Mouse (Mus musculus) right cerebral cortex, adult 18-20 months (tissue): ENCODE data around the gene Aspscr1.
"Not testable (repeated sequence)": the region's sequence is repeated elsewhere in the genome, so short reads cannot be mapped to it uniquely, and the experiment has no call there.

Experiments
- DNase-seq: peaks from one replicate; pipeline ENCODE4 v3.0.0; 2022; ENCODE audit warnings: mixed read lengths

Gene Aspscr1

GRCm38 (mm10) chr11:120715131-120715530, 42.4 kb downstream of the Aspscr1 start:
- DNase-seq, result no peak

DNA sequence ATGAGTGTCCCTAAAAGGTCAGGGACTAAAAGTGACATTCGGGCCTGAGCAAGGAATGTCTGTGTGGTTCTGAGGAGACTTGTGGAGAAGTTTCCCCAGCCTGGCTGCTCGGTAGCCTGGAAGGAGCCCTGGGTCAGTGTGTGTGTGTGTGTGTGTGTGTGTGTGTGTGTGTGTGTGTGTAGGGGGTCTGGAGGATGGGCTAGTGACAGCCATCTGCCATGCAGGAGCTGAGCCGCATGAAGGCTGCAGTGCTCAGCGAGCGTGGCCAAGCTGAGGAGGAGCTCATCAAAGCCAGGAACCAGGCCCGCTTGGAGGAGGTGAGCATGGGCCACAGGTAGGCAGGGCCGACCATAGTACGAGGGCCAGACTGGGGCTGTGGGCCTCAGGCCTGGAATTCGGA, 46.5 kb downstream of the Aspscr1 start:
- no peak for DNase-seq

- DNase-seq, result no peak
Measured at GRCm38 (mm10) chr11:120719841-120720376, 47.1 kb downstream of the Aspscr1 start.

DNA sequence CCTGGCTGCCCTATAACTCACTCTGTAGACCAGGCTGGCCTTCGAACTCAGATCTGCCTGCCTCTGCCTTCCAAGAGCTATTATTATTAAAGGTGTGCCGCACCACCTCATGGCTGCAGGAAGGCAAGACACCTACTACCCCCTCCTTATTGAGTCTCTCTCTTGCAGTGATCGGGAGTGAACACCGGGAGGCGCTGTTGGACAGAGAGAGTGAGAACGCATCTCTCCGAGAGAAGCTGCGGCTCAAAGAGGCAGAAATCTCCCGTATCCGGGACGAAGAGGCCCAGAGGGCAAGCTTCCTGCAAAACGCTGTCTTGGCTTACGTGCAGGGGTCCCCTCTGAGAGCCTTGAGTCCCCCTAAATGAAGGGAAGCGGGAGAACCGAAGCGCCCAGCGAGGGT, 47.7 kb downstream of the Aspscr1 start:
- DNase-seq, result peak; percentile 90

DNA sequence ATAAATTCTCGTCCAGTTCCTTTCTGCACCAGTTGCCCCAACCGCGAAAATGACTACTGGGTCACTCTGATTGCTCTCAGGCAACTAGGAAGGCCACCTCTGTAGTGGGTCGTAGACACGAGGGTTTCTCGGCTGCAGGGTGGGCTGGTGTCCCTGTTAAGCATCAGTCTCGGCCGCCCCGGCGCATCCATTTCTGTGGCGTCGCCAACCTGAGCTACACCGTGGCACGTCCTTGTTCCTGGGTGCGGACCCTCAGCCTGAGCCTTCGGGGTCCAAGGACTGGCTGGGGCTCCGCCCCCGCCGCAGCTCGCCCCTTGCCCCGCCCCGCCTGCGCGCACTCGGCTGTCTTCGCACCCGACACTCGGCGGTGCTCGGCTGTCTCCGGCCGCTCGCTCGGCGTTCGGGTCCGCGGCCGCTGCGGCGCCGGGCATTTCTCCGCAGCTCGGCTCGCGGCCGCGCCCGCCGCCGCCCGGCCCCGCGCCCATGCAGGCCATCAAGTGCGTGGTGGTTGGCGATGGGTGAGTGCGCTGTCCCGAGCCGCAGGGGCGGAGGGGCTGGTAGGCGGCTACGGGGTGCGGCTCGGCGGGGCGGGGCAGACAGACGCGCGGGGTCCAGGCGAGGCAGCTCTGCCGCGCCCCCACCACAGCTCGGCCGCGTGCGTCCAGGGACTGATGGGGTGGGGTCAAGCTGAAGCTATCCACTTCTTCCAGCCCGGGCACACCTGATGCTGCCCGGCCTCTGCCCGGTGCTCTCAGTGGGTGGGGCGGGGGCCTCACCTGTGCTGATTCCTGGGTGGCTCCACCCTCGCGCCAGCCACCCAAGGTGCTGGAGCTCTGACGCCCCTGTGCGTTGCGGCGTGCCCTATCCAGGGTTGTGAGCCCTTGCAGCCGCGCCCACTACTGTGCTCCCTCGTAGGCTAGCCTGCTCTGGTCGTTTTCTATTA, 48.6 kb downstream of the Aspscr1 start, which contains the start of gene Rac3:
TSS of gene Rac3 (plus strand) at position 347 of the 943 bp plus-strand sequence.
- DNase-seq, result peak; percentile 63

DNA sequence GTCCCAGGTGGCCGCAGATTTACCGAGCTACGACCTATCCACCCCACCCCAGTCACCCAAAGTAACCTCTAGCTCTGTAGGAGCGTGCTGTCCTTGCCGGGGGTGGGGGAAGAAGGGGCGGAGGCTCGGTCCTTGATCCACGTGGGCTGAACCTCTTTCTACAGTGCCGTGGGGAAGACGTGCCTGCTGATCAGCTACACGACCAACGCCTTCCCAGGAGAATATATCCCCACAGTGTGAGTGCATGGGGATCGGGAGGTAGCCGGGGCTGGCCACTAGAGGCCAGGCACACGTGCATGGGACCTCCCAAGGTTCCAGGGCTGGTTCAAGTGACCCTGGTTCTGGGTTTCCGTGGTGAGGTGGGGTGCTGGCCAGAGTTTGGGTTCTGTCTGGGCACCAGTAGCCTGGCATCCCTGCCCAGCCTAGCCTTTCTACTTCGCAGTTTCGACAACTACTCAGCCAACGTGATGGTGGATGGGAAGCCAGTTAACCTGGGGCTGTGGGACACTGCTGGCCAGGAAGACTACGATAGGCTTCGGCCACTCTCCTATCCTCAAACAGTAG, 49.4 kb downstream of the Aspscr1 start:
- no peak for DNase-seq

GRCm38 (mm10) chr11:120722761-120723382, 50.1 kb downstream of the Aspscr1 start:
- no peak for DNase-seq

- no peak for DNase-seq
Measured at GRCm38 (mm10) chr11:120723509-120723908, 50.7 kb downstream of the Aspscr1 start.

DNA sequence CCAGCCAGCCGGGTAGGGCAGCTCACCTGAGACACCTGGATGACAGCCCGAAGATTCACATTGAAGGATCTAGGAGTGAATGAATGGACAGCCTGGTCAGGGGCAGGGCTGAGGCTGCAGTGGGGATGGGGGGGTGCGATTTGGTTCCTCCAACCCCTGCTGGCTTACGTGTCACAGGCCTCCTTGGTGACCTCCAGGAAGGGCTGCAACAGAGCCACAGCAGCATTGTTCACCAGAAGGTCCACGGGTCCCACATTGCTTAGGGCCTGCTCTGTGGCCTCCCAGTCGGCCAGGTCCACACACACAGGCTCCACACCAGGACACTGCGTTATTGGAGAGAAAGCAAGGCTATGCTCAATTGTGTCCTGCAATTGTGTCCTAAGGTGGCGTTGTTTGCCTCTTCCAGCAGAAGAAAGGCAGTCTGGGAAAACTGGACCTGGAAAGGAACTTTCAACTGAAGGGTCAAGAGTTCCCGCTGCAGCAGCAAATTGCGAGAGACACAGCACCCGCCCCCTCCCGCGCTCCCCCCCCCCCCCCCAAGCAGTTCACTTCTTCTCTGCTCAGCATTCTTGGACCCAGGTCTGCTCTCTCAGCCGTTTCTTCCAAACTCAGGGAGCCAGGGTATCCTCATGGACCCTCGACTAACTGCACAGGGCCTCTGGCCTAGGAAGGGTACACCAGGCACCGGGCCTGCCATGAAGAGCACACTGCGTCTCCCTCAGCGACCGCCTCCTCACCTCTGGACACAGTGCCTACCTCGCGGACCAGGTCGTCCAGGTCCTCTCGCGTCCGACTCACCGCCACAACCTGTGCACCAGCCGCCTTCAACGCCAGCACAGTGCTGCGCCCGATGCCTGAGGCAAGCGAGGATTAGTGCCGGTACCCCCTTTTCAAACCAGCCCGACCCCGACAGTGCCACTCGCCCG, 53.7 kb downstream of the Aspscr1 start:
- no peak for DNase-seq

- DNase-seq, result peak; percentile 72
Measured at GRCm38 (mm10) chr11:120727169-120727527, 54.4 kb downstream of the Aspscr1 start, which contains the start of gene Dcxr. Gene Dcxr, minus strand, starts transcription at chr11:120727281.

DNA sequence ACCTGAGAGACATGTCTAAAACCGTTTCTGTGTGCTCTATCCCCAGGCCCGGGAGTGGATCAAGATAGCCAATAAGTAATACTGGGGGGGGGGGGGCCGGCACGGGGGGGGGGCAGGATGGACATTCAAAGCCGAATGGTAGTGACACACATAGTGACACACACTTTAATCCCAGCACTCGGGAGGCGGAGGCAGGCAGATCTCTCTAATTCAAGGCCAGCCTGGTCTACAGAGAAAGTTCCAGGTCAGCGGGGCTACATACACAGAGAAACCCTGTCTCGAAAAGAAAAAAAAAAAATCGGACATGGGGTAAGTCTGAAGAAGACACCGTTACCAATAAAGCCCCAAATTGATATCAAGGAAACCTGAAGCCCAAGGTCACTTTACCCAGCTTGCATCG, 54.8 kb downstream of the Aspscr1 start:
- no peak for DNase-seq

DNA sequence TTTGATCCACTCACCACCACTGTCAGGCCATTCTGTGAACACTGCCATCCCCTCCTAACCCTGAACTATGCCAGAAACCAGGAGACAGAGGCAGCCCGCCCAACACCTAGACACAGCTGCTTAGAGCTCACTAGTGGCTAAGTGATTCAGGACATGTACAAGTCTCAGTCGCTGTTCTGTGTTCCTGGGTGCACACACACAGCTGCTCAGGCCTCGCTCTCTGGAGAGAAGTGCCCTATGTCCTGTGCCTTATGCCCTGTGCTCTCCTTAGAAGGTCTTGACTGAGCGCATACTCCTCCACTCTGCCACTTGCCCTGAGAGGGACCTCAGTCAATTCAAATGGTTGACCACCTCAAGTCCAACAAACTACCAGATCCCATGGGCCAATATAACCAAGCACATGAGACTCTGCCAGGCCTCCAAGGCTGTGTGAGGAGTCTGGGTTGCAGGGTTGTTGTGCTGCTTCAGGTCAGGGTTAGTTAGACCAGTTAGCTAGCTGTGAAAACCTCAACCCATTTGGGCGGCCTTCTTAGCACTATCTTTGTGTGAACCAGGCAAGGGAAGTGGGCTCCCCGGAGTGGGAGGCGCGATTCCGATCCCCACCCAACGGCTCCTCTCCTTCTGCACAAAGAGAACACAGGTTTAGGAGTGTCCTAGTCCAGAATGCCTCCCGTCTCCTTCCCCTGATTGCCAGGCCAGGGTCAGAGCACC, 55.9 kb downstream of the Aspscr1 start:
- DNase-seq, result no peak

DNA sequence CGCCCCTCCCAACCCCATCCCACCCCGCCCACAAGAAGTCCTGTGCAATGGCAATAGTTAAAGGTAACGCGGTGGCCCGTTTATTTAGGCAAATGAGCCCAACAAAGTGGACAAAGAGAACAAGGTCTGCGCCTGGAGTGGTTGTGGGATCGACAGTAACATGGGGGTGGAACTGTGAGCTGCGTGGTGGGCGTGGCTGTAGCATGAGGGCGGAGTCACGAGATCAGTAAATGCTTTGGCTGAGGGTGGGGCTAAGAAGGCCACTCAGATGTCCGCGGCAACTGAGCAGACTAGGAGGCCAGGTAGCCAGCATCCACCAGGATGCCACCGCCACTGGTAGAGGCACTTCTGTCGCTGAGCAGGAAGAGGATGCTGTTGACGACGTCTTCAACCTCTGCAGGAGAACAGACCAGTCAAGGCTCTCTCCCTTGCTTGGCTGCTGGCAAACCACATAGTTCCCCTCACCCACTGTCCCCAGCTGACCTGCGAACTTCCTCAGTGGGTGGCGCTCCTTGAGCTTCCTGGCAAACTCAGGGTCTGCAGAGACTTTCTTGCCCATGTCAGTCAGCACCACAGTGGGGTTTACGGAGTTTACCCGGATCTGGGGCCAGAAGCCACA, 56.8 kb downstream of the Aspscr1 start:
- not testable (repeated sequence) for DNase-seq

DNA sequence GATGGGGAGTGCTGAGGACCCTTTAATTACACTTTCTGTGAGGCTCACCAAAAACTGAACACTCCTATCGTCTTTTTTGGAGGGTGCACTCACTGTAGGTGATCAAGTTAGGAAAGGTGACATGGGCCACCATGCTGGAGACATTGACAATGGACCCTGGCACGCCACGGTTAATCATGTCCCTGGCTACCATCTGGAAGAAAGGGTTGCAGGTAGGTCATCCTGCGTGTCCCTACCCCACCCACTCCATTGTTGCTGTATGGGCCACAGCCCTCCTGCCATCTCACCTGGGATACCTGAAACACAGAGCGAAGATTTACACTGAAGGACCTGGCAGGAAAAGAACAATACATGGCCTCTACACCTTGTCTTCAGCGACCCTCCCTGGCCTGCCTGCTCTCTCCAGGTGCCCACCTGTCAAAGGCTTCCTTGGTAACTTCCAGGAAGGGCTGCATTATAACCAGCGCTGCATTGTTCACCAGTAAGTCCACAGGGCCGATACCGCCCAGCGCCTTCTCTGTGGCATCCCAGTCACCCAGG, 57.6 kb downstream of the Aspscr1 start:
- no peak for DNase-seq

DNA sequence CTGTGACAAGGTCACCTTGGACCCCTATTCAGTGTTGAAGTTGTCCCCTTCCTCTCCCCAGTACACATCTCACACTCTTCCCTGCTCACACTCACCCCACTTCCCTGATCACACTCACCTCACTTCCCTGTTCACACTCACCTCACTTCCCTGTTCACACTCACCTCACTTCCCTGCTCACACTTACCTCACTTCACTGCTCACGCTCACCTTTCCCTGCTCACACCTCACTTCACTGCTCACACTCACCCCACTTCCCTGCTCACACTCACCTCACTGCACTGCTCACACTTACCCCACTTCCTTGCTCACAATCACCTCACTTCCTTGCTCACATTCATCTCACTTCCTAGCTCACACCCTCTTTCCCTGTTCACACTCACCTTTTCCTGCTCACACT, 58.6 kb downstream of the Aspscr1 start:
- DNase-seq, result no peak

GRCm38 (mm10) chr11:120731858-120732680, 59.3 kb downstream of the Aspscr1 start, which contains the start of gene Cbr2:
Gene Cbr2, minus strand, starts transcription at chr11:120732114.
- no peak for DNase-seq

DNA sequence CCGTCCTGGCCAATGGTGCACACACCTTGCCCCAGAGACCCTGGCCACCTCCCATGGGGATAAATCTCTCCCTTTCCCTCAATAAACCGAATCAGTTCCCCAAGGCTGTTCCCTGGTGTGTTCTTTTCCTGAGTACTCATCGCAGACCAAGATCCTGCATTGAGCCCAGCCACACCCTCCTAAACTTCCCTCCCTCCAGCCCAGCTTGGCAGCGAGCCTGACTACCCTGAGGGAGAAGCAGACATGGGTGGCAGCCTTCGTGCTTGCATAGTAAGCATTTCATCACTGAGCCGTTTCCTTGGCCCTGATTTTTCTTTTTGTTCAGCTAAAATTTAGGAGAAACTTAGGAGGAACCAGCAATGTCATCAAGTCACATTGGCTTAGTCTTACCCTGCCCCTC, 60.7 kb downstream of the Aspscr1 start:
- no peak for DNase-seq

GRCm38 (mm10) chr11:120736424-120736823, 63.7 kb downstream of the Aspscr1 start:
- no peak for DNase-seq

GRCm38 (mm10) chr11:120740981-120741380, 68.2 kb downstream of the Aspscr1 start:
- no peak for DNase-seq
